Mouse (Mus musculus) gastrocnemius, adult 2 months (tissue): ENCODE results near the gene AU040320. TPM values are rescaled to one million over a fixed set of nuclear protein-coding genes. Genes with fewer than 3 reads are reported as not detected.

Source experiments
- DNase-seq: peaks from one replicate; pipeline ENCODE4 v3.0.0; 2022
- H3K27ac ChIP-seq: fragments of 200-600 bp; 2 replicates; pipeline ENCODE4 v1.8.1; 2022; ENCODE audit warnings: mild to moderate bottlenecking
- H3K4me3 ChIP-seq: fragments of 200-600 bp; 2 replicates; pipeline ENCODE4 v1.8.1; 2022; ENCODE audit warnings: mild to moderate bottlenecking, moderate library complexity
- CTCF ChIP-seq: fragments of 200-600 bp; IDR thresholded peaks from 2 replicates; pipeline ENCODE4 v1.8.1; 2022; ENCODE audit warnings: antibody characterized with exemption, mild to moderate bottlenecking, moderate library complexity
- intact Hi-C: fragments of 180-260 bp; cut with DNase I; formaldehyde crosslinking; loops from one replicate; pipeline ENCODE4 v1.15.1; 2025
- total RNA-seq, 2 experiments: library from RNA; stranded (reverse); gene quantifications; 2 replicates each; pipeline ENCODE4 v1.2.3; 2021

The AU040320 gene
- total RNA-seq, 2 experiments from 2014 or later = 27.8 to 29.3 TPM

DNA sequence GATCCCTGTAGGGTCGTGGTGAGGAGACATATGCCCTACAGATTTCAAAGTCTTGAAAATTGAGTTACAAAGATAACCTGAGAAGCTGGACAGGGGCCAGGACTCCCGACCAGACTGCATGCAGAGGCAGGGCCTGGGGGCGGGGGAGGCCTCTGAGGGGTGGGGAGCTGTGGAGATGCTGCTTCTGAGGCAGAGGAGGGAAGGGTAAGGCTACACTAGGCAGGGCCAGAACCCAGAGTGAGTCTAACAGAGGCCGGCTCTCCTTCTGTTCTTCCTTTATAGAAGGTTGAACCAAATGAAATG, 97.4 kb downstream of the AU040320 start:
- Histone ChIP-seq H3K4me3 (no peak overlapping the region), H3K27ac (no peak overlapping the region)
- intact Hi-C loops = no loop called here
- no peak for TF ChIP-seq CTCF
- DNase-seq = no peak

DNA sequence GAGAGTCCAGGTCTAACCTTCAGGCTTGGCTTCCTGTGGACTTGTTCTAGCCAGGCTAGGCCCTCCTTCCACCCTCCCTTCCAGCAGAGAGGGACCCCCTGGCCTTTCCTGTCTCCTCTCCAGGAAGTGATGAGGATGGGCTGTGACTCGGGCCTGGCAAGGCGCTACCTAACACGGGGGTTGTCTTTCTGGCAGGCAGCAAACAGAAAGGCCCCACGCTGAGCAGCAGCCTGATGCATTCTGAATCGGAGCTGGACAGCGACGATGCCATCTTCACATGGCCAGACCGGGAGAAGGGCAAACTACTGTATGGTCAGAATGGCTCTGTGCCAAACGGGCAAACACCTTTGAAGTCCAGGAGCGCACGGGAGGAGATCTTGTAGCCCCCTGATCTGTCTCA, 99.6 kb downstream of the AU040320 start:
- no peak for TF ChIP-seq CTCF
- Histone ChIP-seq H3K4me3 (no peak overlapping the region), H3K27ac (no peak overlapping the region)
- intact Hi-C loops = no loop called here
- no peak for DNase-seq

DNA sequence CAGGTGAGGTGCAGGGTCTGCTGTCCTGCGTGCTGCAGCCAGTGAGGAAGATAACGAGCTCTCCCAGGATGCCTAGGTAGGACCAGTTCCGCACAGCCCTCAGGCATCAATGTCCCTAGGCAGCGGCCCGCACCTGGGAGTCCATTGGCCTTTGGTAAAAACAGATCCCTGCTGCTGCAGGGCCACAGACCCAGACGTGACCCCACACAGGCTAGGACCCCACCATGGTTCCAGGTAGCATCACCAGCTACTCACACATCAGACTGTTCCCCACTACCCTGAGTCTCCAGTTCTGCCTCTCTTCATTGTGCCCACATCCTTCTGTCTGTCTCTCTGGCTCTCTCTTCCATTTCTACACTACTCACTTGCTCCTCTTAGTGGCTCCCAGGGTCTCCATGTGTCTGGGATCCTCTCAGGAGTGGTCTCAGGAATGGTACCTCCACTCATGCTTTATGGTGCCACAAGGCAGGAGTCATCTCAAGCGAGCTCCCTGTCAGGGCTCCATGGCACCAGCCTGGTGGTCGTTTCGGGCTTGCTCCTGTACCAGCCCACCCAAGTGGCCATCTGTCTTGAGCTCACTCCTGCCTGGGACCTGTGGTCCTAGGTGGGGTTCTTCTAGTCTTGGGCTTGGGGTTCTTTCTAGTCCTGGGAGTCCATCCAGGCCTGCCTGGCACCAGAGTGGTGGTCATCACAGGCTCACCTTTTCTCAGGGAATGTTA, 107.1 kb downstream of the AU040320 start:
- intact Hi-C loops = no loop called here
- H3K27ac ChIP-seq = no peak overlapping the region
- no peak for TF ChIP-seq CTCF
- H3K4me3 ChIP-seq = no peak overlapping the region
- no peak for DNase-seq

DNA sequence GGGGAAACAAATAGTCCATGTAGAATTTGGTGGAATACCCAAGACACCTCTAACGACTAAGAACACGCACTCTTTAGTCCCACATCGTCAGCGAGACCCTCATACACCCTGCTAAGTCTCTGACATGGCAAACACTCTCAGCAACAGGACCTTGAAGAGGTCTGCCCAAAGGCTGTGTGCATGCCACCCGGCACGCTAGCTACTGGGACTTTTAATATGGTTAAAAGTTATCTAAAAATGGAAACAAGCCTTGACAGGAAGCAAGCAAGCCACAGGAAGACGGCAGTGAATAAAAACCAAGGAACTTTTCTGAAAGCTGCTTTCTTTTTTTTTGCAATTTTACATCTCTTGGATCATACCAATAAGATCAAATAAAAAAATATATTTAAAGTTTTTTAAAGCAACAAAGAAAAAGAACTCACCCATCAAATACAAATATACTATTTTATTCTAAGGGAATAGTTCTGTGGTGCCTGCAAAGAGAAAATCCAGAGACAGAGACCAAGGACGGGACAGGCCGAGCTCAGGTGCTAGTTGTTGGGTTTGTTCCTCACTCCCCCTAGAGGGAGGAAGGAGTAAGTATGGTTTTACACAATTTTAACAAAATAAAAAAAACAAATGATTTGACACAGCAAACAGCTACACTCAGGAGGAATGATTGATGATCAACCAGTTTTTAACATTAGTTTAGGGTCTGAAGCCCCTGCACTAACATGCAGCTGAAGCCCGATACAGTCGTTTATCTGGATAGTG, 108.3 kb downstream of the AU040320 start:
- DNase-seq = no peak
- TF ChIP-seq CTCF = peak; percentile 40
- no peak overlapping the region for H3K27ac ChIP-seq
- intact Hi-C loops = no loop called here
- no peak overlapping the region for H3K4me3 ChIP-seq

DNA sequence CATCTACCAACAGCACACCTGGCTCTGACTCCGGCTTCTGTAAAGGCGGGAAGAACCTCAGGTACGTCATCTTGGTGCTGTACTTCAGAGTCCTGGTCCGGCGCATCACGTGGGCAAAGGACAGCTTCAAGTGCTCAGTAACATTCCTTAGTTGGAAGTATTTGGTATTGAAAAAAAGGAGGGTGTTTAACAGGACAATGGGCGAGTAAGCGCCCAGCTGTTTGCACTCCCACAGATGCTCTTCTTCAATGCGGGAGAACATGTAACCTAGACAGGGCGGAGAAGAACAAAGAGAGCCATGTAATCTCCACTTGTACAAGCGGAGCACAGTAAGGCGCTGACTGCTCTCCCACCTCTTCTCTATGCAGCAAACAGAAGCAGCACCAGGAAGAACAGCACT, 115.4 kb downstream of the AU040320 start:
- Histone ChIP-seq H3K27ac (no peak overlapping the region), H3K4me3 (no peak overlapping the region)
- intact Hi-C loops = no loop called here
- no peak for DNase-seq
- no peak for TF ChIP-seq CTCF

DNA sequence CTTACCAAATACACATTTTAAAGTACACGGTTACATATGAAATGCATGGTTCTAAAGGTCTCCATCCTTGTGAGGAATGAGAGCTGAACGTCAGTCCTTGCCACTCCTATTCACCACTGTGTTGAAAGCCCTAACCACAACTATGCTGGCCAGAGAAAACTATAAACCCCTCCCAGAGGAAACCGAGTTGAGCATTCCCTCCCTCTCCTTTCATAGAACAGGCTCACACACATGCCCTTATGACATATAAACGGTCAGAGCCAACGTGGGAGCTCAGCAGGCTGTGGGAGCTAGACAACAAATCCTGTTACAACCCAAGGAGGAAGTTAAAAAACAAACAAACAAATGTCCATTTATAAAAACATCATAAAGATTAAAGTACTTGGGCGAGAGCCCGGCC, 119.4 kb downstream of the AU040320 start:
- TF ChIP-seq CTCF = no peak
- no peak for DNase-seq
- no peak overlapping the region for H3K27ac ChIP-seq
- intact Hi-C loops = no loop called here
- no peak overlapping the region for H3K4me3 ChIP-seq

DNA sequence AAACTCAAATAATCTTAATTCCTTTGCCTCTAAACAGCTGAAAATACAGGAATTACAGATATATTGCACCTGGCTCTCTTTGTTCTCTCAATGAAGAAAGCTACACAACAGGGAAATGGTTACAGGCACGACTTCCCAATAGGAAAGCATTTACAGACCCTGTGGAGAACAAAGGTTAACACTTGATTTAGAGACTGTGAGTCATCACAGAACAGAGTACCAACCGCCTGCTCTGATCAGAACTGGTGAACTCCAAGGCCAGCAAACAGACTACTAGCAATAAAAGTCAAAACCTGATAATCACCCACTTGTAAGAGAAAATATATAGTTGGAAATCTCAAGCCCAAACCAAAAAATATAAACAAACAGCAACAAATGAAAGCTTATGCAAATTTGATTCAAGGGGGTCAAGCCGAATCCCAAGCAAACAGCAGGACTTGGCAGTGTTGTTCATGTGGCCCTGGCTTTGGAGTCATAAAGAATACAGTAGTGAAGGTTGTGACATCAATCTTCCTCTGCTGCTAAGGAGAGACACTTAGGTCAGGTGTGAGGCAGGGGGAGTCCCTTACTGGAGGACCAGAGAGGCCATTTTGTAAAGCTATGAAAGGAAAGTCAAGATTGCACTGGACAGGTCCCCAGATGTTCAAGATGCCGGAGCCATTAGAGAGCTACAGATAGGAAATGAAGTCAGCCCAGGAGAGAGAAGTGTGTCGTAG, 126.4 kb downstream of the AU040320 start:
- intact Hi-C loops = no loop called here
- Histone ChIP-seq H3K4me3 (no peak overlapping the region), H3K27ac (no peak overlapping the region)
- no peak for TF ChIP-seq CTCF
- DNase-seq = no peak

DNA sequence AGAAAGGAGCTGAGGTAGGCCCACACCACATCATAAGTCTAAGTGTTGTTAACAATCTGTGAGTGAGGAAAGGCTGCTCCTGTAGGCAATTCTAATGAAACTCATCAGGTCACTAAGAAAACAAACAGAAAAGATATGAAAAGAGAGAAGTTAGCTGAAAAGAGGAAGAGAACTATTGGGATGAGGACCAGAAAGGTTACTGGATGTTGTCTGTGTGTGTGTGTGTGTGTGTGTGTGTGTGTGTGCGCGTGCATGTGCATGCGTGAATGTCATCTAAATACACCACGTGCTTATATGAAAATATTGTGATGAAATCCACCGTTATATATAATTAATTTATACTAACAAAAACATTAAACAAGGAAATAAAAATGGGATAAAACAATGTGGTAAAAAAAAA, 130.3 kb downstream of the AU040320 start:
- no peak for TF ChIP-seq CTCF
- intact Hi-C loops = no loop called here
- no peak for DNase-seq
- Histone ChIP-seq H3K27ac (no peak overlapping the region), H3K4me3 (no peak overlapping the region)

DNA sequence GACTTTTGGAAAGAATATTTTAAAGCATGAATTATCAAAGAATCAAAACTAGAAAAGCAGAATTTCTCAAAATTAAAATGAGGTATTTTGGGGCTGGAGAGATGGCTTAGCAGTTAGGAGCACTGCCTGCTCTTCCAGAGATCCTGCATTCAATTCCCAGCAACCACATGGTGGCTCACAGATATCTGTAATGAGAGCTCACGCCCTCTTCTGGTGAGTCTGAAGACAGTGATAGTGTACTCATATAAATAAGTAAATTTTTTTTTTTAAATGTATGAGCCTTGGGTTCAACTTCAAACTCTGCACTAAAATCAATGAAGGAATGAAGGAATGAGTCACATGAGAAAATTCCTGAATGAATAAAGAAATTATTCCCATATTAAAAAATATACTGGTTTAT, 132.6 kb downstream of the AU040320 start:
- no peak for DNase-seq
- intact Hi-C loops = no loop called here
- Histone ChIP-seq H3K4me3 (no peak overlapping the region), H3K27ac (no peak overlapping the region)
- TF ChIP-seq CTCF = peak; percentile 40

DNA sequence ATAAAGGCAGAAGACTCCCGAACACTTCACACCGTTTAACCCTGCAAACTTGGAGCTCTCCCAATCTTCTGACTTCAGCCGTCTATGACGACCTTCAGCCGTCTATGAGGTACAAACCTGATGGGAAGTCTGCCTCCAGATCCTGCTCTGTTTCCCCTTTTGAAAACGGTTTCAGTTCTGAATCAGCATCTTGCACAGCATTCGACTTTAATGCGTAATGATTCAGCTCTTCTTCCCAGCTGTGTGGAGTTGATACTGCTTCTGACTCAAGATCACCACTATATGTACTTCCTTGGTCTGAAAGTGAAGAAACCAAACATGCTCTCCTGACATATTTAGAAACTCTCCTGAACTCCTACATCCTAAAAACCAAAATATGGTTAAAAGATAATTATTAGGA, 136.5 kb downstream of the AU040320 start:
- no peak for DNase-seq
- intact Hi-C loops = loop anchor here (10.0 kb wide), 1 partner anchor 145 kb away; no protein-coding TSS in a partner anchor
- Histone ChIP-seq H3K4me3 (no peak overlapping the region), H3K27ac (no peak overlapping the region)
- no peak for TF ChIP-seq CTCF

Other genes starting within 250 kb of the AU040320 start
- 1 to 10 TPM; 4.5 to 8.4 TPM for gene Ago4, start 220.1 kb upstream of the AU040320 start, total RNA-seq
- under 1 TPM; 0.28 to 0.50 TPM for gene Clspn, start 196.6 kb upstream of the AU040320 start, total RNA-seq
- 10 to 100 TPM; 21.6 to 25.9 TPM for gene 5730409E04Rik, start 143.7 kb upstream of the AU040320 start, total RNA-seq
- gene Psmb2, start 75.9 kb upstream of the AU040320 start, total RNA-seq = 10 to 100 TPM; 93.2 to 98.3 TPM
- gene Tfap2e, start 17.3 kb upstream of the AU040320 start, total RNA-seq = not detected
- 10 to 100 TPM; 11.0 to 11.7 TPM for gene Ncdn, start 106 bp upstream of the AU040320 start, total RNA-seq
- gene Zmym4, start 214.6 kb downstream of the AU040320 start, total RNA-seq = 10 to 100 TPM; 18.0 to 19.8 TPM